Mouse (Mus musculus): ENCODE measurements around the gene Alyref.

Gene Alyref

DNA sequence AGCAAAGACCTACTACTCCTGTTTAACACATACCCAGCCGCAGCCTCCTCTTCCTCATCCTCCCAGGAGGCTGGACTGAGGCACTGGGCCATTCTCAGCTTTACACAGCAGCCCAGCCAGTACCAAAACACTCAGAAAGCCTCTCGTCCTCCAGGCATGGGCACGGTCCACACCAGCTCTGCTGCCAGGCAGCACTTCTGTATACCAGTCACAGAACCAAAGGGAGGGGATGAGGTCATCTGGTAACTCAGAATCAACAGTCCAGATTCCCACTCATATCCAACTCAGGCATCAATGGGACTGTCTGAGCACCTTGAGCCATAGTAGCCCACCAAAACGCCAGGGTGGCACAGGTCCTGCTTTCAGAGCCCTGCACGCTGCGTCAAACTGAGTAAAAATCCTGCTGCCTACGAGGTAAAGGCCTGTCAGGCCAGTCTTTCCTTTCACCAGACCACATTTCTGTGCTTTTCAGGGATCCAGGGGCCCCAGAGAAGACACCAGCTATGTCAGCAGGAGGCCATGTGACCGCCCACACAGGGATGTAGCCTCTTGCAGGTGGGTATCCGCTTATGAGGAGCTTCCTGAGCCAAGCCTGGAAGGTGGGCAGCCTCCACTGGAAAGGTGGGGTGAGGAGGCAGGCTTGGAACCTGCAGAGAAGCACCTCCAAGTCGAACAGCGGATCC is 28.8 kb upstream of the Alyref start:
- DNase-seq (ENCODE audit: low spot score in 2 of 2), result no peak

DNA sequence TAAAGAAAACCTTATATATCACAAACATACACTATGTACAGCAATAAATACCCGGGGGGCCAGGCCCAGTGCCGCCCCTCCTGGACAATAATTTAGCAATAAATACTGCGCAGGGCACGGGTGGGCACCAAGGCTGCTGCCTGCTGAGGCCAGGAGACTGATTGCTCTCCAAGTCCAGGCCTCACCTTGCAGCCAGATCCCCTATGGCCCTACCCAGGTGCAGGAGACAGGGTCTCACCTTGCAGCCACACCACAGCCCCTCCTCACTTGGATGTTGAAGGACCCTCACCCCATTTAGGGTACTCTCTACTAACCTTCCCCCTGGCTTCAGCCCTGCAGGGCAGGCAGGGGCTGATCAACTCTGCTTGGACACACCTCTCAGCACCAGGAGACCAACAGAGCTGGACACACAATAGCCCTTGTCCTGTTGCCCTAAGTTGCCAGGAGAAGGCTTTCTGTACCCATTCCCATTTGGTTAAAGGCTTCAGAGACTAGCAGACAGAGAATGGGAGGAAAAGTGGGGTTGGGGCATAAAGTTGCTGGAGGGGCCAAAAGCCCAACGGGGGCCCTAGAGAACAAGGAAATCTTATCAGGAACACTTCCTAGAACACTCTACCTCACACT is 27.1 kb upstream of the Alyref start, which contains the start of gene Sirt7:
Gene Sirt7, minus strand, starts transcription at position 89 of the 624 bp plus-strand sequence.
- DNase-seq (ENCODE audit: low spot score in 2 of 2), result no peak

DNA sequence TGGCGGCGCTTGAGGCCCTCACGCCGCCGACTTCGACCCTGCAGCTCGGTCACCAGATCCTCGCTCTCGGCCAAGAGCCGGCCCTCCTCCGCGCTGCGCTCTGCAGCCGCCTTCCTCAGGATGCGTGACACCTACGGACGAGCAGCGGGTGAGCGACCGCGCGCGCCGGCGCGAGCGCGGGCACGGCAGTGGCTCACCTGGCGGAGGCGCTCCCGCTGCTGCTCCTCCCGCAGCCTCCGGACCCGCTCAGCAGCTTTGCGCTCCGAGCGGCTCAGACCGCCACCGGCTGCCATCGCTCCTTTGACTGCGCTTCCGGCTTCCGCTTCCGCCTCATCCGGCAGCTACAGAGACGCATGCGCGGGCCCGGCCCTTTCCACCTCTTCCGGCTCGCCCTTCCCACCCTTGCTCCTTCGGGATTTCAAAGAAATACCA is 26.5 kb upstream of the Alyref start:
- peak; percentile 74 to 78 for DNase-seq (ENCODE audit: low spot score in 2 of 2)

DNA sequence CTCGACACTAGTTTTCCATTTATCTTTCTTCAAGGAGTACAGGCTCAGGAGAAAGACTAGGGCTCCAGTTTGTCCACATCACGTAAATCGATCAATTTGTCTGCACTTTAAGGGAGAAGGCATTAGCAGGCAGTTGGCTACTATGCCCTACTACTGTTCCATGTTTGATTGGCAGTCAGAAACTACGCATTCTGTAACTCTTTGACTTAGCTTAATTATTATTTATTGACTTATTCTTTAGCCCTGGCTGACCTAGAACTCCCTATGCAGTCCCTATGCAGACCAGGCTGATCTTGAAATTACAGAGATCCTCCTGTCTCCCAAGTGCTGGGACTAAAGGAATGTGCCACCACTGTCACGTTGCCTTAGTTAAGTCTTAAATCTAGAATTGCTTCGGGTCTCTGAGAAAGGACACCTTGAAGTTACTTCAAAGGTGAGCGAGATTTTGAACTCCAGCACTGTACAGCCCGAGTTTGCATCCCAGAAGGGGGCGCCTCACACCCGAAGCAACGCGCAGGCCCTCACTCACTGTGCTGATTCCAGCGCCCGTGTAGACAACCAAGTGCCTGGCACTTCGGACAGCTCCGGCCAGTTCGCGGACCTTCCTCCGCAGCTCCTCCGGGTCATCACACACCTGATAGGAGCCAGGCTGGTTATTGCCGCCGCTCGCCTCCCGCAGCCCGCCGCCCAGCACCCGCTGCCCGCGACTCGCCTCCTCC is 26.0 kb upstream of the Alyref start:
- peak; percentile 71 to 77 for DNase-seq (ENCODE audit: low spot score in 2 of 2)

DNA sequence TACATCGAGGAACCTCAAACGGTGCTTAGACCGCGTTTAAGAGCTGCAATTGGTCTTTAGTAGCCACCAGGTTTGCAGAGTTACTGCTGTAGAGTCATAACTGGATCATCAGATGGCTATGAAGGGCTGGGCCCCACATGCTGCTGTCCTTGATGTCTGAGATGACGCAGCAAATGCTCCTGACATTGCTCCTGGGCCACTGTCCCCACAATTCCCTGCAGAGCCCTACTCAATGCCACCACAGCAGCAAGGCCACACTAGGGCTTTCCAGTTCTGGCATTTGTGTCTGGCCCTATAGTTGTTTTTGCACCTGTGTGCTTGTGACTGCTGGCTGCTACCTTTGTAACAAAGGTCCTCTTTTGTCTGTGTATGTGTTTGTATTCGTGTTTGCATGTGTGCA is 24.6 kb upstream of the Alyref start:
- no peak for DNase-seq (ENCODE audit: low spot score in 2 of 2)

DNA sequence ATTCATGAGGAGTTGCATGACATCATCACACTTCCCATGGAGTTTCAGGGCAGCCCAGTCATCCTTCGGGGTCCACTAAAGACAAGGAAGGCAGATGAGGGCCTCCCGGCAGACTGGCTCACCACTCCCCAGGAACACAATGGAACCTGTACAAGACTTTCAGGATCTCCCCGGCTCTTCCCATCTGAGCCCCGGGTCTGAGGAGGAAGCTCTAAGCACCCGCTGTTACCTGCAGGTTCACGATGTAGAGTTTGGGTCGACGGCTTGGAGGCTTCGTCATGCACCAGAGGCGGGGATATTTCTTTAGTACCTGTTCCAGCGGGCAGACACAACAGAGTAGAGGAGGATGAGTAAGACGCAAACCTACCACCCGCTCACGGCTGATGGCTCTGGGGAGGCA is 22.0 kb upstream of the Alyref start:
- DNase-seq (ENCODE audit: low spot score in 2 of 2), result no peak

DNA sequence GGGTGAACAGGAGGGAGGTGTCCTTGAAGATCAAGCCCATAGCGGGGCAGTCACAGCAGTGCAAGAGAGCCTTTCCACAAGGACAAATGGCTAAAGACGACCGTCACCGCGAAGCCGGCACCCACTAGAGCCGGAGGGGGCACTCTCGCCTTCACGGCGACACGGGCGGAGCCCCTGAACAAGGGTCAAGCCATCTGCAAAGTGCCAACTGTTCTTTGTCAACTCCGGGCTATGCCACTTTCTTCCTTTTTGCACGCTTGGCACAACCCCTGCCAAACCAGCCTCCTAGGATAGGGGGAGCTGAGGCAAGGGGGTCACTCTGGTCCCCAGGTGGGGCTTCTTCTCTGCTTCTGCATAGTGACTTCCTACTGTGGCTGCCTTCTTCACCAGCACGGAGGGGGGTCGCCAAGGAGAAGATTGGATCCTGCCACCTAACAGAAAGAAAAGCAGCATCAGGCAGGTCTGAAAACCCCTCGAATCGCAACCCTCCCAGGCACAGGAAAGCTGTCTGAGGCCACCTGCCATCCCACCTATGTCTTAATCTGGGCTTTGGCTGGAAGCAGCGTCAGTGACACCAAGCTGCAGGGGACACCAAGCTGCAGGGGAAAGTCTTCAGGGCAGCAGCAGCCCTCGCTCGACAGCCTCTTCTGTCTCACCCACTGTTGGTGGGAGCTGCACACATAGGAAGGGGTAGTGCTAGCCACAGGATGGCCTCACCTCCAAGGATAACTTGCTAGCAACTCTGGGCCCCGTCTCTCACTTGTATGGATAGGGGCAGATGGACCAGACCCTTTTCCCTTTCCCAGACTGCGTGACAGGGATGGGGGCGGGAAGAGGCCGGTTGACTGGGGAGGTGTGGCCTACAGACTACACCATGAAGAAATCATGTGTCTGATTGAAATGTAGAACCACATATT is 20.7 kb upstream of the Alyref start:
- DNase-seq (ENCODE audit: low spot score in 2 of 2), result no peak

DNA sequence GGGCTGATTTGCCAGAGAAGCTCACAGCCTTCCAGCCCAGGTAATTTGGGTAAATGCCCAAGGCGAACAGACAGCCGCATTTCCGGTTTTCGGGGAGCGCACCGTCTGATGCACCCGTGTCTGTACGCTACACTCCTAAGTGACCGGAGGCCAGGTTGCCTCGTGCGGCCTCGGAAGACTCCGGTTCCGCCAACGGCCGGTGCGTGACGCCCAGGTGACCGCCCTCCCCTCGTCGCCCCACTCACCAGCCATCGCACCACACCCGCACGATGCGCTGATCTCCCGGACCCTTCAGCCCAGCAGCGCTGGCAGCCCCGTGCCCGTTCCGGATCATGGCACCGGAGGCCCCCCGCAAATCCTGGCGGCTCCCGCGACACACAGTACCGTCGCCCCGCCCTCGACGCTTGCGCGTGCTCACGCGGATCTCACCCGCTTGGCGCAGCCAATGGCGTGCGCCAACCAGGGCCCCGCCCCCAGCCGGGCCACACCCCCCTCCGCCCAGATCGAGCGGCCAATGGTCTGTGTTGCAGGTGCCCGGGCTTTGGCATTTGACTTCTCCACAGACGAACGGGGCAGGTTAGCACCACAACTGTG is 19.5 kb upstream of the Alyref start, which contains the start of gene Pcyt2:
Gene Pcyt2, minus strand, starts transcription at position 418 of the 594 bp plus-strand sequence.
- DNase-seq (ENCODE audit: low spot score in 2 of 2), result peak; percentile 91 to 94

DNA sequence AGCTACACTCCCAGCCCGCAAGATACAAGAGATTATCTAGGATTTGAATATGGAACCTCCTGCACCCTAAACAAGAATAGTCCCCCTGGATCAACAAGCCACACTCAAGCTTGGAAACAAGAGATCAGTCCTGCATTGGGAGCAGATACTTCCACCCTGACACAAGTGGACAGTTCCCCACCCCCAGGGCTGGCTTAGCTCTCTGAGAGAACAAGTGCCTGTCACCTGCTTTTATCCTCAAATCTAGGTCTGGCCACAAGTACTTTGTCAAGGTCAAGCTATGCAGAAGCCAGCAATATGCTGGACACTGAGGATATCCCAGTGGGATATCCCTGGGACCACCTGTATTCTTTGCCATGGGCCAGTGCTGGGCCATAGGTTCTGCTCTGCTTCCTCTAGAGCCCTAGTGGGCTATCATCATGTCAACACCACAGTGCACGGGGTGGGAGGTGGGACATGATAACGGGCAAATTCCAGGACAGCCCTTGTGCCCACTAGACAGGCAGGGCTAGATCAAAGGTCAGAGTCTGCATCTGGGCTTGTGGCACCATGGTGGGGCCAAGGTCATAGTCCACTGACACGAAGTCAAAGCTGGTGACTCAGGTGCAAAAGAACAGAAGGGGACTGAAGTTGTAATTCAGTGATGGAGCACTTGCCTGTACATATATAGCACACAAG is 18.6 kb upstream of the Alyref start:
- DNase-seq (ENCODE audit: low spot score in 2 of 2), result no peak

DNA sequence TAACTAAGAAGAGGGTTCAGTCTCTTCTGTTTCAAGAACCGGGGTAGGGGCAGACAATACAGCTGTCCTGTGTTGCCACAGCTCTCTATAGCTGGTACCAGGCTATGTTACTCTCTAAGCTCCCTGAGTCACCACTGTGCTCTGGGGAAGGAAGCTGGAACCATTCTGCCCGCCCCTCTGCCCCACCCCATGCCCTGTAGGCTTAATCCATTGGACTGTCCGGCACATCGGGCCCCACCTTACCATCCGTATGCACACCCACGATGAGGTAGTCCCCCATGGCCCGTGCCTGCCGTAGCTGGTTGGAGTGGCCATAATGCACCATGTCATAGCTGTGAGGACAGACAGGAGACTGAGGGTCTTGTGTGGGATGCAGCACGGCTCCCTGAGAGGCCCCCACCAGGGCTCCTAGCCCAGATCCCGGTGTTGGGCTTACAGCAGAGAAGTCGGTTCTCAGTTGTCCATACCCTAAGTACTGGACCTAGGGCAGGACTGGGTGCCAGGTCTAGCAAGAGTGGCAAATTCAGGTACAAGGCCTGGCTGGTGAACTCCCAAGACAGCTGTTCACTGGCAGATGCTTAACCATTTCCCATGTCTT is 17.5 kb upstream of the Alyref start:
- DNase-seq (ENCODE audit: low spot score in 2 of 2), result no peak

DNA sequence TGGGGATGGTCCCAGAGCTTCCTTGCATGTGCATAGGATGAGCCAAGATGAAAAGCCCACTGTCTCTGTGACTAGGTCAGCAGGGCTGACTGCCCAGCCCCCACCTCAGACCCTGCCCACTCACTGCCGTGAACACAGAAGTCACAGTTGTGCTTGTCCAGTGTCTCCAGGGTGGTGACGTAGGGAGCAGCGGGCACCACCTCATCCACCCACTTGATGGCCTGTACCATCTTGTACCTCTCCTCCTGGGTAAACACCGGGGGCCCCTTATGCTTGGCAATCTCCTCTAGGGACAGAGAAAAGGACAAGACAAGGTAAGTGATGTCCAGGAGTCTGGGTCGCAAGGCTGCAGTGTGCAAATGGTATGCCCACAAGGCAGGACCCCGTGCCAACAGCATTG is 17.0 kb upstream of the Alyref start:
- DNase-seq (ENCODE audit: low spot score in 2 of 2), result no peak

DNA sequence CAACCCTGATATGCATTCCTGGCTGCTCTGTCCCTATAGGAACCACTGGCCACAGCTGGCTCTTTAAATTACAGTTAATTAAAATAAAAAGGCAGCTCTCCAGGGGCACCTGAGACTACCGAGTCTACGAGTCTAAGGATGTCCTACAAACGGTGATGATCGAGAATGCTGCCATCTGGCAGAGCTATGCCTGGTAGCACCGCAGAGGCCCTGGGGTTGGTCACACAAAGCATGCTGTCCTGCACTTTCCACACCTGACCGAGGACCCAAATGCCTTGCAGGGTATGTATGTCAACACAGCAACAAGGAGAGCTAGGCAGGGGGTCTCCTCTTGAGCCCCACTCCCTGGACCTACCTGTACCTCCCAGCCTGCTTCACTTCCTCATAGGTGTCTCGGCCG is 15.8 kb upstream of the Alyref start:
- no peak for DNase-seq (ENCODE audit: low spot score in 2 of 2)

DNA sequence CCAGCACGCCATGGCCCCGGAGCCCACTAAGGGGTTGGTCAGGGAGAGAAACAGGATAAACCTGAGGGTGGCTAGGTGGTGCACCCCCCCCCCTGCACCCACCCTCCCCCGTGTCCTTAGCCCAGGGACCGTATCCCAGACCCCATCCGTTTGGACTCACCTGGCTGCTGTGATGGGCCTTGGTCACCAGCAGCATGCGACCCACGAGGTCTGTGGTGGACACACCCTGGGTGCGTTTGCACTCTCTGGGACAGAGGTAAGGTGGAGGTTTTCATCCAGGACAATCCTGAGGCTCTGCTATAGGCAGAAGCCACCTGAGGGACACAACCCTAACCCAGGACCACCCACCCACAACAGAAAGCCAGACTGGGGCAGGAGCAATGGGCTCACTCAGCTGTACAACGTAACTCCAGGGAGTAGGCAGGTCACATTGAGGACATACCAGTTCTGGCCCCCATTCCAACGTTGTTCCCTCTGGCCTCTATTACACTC is 15.4 kb upstream of the Alyref start:
- no peak for DNase-seq (ENCODE audit: low spot score in 2 of 2)

DNA sequence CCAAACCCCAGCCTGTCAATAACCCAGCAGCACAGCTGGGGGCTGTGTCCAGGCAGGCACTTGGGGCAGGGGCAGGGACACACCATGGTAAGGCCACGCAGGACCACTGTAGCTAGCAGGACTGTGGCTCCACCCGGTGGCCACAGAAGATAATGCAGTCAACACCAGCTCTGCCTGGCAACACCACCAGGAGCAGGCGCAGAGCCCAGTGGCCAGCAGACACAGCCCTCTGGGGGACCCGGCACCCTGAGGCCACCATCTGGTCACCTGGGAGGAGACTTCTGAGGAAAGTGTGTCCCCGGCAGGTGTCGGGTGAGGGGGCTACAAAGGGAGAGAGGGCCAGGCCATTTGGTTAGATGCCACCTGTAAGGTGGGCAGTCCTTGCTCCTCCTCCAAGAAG is 14.6 kb upstream of the Alyref start:
- peak; percentile 57 to 78 for DNase-seq (ENCODE audit: low spot score in 2 of 2)

DNA sequence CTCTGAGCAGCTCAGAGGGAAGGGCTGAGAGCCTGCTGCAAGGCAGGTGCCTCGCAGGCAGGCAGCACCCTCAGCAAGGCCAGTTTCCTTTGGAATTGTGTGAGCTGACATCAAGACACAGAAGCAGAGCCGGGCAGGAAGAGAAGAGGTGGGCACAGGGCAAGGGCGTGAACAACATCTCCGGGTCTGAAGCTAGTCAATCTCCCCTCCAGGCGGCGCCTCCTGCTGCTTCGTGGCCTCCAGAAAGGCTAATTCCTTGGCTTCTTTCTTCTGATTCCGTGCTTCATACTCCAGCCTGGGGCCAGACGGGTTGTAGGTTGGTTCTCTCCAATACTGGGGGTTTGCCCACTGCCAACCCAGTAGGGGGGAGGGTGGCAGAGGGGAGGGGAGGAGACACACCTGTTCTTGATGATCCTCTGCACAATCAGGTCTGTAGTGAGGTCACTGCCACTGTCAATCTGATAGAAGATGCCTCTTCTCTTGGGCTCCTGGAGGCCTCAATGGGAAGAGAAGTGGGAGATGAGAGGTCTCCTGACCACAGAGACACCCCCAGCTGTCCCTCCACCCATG is 12.4 kb upstream of the Alyref start:
- DNase-seq (ENCODE audit: low spot score in 2 of 2), result no peak

DNA sequence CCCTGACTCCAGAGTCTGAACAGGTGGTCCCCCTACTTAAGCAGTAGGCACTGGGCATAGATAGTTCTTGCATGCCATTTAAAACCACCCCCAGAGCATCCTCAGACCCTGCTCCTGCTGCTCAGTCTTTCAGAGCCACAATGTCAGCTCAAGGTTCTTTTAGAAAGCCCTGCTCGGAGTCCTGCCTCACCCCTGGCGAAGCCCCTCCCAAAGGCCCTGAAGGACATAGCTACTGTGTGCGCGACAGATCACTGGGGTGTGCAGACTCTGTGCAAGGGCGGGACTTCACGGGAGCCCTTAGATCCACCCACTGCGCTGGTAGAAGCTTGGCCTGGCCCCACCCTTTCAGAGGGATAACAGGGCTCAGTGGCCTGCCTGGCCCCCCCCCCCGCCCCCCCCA is 11.1 kb upstream of the Alyref start:
- no peak for DNase-seq (ENCODE audit: low spot score in 2 of 2)

DNA sequence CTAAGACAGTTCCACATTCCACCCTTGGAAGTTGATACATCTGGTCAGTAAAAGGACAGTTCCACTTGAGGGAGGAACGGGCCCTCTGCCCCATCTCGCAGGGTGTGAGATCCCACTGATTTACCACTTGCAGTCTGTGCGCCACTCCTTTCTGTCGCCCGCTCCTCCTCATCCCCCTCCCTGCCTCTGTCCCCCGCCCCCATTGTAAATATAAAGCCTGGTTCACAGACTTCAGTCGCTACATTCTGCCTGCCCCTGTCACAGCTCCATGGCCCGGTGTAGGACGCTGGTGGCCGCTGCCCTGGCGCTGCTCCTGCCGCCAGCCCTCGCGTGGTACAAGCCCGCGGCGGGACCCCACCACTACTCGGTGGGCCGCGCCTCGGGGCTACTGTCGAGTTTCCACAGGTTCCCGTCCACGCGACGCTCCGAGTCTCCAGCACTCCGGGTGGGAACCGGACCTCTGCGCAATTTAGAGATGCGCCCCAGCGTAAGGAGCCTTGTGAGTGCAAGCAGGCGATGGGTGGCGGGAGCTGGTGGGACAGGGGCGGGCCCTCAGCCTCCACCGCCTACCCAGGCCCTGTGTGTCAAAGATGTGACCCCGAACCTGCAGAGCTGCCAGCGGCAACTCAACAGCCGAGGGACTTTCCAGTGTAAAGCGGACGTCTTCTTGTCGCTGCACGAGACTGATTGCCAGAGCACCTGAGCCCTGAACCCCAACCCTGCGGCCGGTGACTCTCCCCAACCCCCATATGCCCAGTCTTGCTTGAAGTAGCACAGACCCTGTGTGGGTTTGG is 10.3 kb upstream of the Alyref start, which contains the start of gene Npb:
Gene Npb, plus strand, starts transcription at position 237 of the 794 bp plus-strand sequence.
- DNase-seq (ENCODE audit: low spot score in 2 of 2), result no peak

DNA sequence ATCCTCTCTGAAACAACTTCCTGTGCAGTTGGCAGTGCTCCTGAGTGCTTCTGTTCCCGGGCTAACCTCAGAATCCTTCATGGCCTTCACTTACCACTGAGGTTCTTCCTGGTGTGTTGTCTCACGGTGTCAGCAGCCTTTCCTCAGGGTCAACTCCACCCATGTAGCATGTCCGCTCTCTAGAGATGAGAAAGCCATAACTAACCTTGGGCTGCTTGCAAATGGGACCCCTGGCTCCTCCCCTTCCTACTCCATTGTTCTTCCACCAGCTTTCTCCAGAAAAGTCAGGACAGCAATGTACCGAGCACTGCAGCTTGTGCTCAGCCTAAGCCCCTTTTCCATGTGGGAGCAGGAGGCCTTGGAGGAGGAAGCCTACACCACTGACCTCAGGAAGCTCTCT is 8.6 kb upstream of the Alyref start:
- DNase-seq (ENCODE audit: low spot score in 2 of 2), result no peak

DNA sequence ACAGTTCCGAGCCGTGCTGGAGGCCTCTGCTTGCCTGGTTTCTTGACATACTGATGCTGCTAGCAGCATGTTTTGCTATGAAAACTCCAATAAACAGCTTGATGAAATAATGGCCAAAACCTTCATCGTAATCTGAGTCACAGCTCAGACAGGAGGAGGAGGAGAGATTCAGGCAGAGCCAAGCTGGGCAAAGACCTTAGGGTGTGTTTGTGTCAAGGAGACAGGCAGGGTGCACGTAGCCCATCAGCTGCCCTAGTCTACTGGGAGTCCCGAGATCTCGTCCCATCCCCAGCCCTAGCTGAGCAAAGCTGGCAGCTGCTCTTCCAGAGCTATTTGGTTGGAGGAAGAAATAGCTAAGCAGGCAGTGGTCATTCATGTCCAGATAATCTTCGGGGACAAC is 7.5 kb upstream of the Alyref start:
- no peak for DNase-seq (ENCODE audit: low spot score in 2 of 2)

Measured in spleen, postnatal 14 days (tissue).